Mouse (Mus musculus) MEL (cell line): ENCODE measurements at regions not wholly inside any gene's neighbourhood (a gene's known extent, or its start where the extent isn't known, plus 50 kb on each side); places are given as distances from the start of the nearest gene placed in this dataset.

Source experiments
- CTCF ChIP-seq, 3 experiments: IDR thresholded peaks in 2 of 3; conservative IDR thresholded peaks in 1 of 3; 2 replicates each; pipeline ENCODE4 v1.5.1; 2011 to 2012; ENCODE audit warnings: low read length in 3 of 3, low read depth in 2 of 3, mild to moderate bottlenecking in 2 of 3, improper control_type of control experiment in 1 of 3, inconsistent platforms in 1 of 3, mixed read lengths in 1 of 3, moderate library complexity in 1 of 3; ENCODE audit not compliant: control insufficient read depth in 1 of 3, insufficient read depth in 1 of 3, poor library complexity in 1 of 3, severe bottlenecking in 1 of 3
- ETS1 ChIP-seq: IDR thresholded peaks from 2 replicates; pipeline ENCODE4 v1.6.1; 2012; ENCODE audit warnings: low read depth, mild to moderate bottlenecking, inconsistent platforms, low read length, improper control_type of control experiment, moderate library complexity
- GABPA ChIP-seq: IDR thresholded peaks from 2 replicates; pipeline ENCODE4 v1.6.1; 2012; ENCODE audit warnings: low read depth, mild to moderate bottlenecking, inconsistent platforms, low read length, improper control_type of control experiment, moderate library complexity
- GATA1 ChIP-seq: IDR thresholded peaks from 2 replicates; pipeline ENCODE4 v1.6.1; 2011; ENCODE audit warnings: low read depth, low read length, improper control_type of control experiment
- KAT2A ChIP-seq: conservative IDR thresholded peaks from 2 replicates; pipeline ENCODE4 v1.6.1; 2012; ENCODE audit warnings: low read depth, low read length, improper control_type of control experiment, inconsistent platforms
- MAFK ChIP-seq: IDR thresholded peaks from 2 replicates; pipeline ENCODE4 v1.6.1; 2011; ENCODE audit warnings: low read depth, mild to moderate bottlenecking, low read length, improper control_type of control experiment, borderline replicate concordance
- MAX ChIP-seq: IDR thresholded peaks from 2 replicates; pipeline ENCODE4 v1.6.1; 2011; ENCODE audit warnings: low read length, improper control_type of control experiment
- MEF2A ChIP-seq: IDR thresholded peaks from 2 replicates; pipeline ENCODE4 v1.6.1; 2014; ENCODE audit warnings: low read depth, mild to moderate bottlenecking, inconsistent platforms, low read length, improper control_type of control experiment; ENCODE audit not compliant: poor library complexity, insufficient replicate concordance, severe bottlenecking; ENCODE audit errors: extremely low read depth
- POLR2A ChIP-seq, 2 experiments: IDR thresholded peaks; 2 replicates each; pipeline ENCODE4 v1.6.1; 2011 to 2012; ENCODE audit warnings: low read length in 2 of 2, mild to moderate bottlenecking in 2 of 2, control low read depth in 1 of 2, improper control_type of control experiment in 1 of 2, low read depth in 1 of 2, moderate library complexity in 1 of 2; ENCODE audit not compliant: control insufficient read depth in 1 of 2, insufficient read depth in 1 of 2, poor library complexity in 1 of 2
- RAD21 ChIP-seq: IDR thresholded peaks from 2 replicates; pipeline ENCODE4 v1.6.1; 2011; ENCODE audit warnings: mild to moderate bottlenecking, low read depth, low read length, improper control_type of control experiment
- SMC3 ChIP-seq: IDR thresholded peaks from 2 replicates; pipeline ENCODE4 v1.6.1; 2011; ENCODE audit warnings: low read depth, low read length, improper control_type of control experiment
- USF2 ChIP-seq, 2 experiments: IDR thresholded peaks; 2 replicates each; pipeline ENCODE4 v1.6.1; 2011 to 2012; ENCODE audit warnings: improper control_type of control experiment in 2 of 2, low read length in 2 of 2, borderline replicate concordance in 1 of 2, inconsistent platforms in 1 of 2, low read depth in 1 of 2, mild to moderate bottlenecking in 1 of 2; ENCODE audit not compliant: insufficient read depth in 1 of 2
- ZKSCAN1 ChIP-seq: IDR thresholded peaks from 2 replicates; pipeline ENCODE4 v1.6.1; 2012; ENCODE audit warnings: low read depth, mild to moderate bottlenecking, inconsistent platforms, low read length, improper control_type of control experiment, moderate library complexity

DNA sequence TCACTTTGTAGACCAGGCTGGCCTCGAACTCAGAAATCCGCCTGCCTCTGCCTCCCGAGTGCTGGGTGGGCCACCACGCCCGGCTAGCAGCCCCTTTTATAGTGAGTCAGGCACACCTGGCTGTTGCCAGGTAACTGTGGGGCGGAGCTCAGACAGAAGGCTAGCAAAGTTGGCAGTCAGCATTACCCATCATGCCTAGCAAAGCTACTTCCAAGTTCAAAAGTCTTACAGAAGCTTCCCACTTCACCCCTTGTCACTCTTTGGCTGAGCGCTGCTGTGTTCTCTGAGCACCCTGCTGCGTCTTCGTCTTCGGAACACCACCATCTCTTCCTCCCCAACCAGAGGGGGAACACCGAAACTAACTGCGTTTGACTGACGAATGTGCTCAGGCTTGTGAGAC, 279.1 kb upstream of the Jmjd1c start:
- TF ChIP-seq CTCF (IDR thresholded peaks at IDR 0.05 in 2 of 3, conservative IDR thresholded peaks at IDR 0.05 in 1 of 3; ENCODE audit: control insufficient read depth in 1 of 3, insufficient read depth in 1 of 3, low read depth in 2 of 3, low read length in 3 of 3, poor library complexity in 1 of 3, severe bottlenecking in 1 of 3) = no peak
- TF ChIP-seq ZKSCAN1 = no peak
- no peak for TF ChIP-seq MAX
- TF ChIP-seq GABPA = no peak
- no peak for TF ChIP-seq MAFK
- TF ChIP-seq GATA1 = no peak
- TF ChIP-seq RAD21 = no peak
- TF ChIP-seq USF2 (IDR thresholded peaks at IDR 0.05; ENCODE audit: borderline replicate concordance in 1 of 2, insufficient read depth in 1 of 2, low read depth in 1 of 2, low read length in 2 of 2) = no peak
- TF ChIP-seq KAT2A = no peak
- TF ChIP-seq POLR2A (IDR thresholded peaks at IDR 0.05; ENCODE audit: control insufficient read depth in 1 of 2, insufficient read depth in 1 of 2, low read depth in 1 of 2, low read length in 2 of 2, poor library complexity in 1 of 2) = no peak
- TF ChIP-seq SMC3 = no peak
- no peak for TF ChIP-seq ETS1
- no peak for TF ChIP-seq MEF2A
